In the genomic region with DNA sequence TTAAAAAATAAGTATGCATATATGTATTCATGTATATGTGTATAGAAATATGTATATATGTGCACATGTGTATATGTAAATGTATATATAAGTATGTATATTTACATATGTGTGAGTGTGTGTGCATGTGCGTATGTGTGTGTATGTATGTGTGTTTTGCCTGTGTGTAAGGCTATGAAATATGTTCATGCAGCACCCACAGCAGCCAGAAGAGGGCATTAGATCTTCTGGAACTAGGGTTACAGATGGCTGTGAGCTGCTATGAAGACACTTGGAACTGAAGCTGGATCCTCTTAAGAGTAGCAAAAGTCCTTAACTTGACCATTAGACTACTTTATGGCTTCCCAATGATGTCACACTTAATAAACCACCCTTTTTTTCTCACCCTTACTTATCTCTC, we compare ENCODE assay signal across 13 mouse cellular contexts.
DNase-seq lines count a peak whose midpoint lies in the region; ATAC-seq and TF ChIP-seq lines count a peak whose summit lies in the region.
"Had no signal": no experiment of that assay in that cellular context is flagged by ENCODE, and none has a peak within 500 bp of the region (broad histone marks: within the 10 kb centered on the region; RNA-seq: fewer than 3 reads in every experiment).

No protein-coding gene starts in this region.

- H3K9ac ChIP-seq in hindbrain, postnatal 0 days (replicated peaks; ENCODE audit: low read length) = no peak overlapping the region
- no peak overlapping the region for H3K9ac ChIP-seq in hindbrain, embryonic 13.5 days
- H3K9ac ChIP-seq: forebrain, embryonic 12.5 days; intestine, embryonic 15.5 days had no signal

- intact Hi-C loops in left cerebral cortex, postnatal 4 days (cut with DNase I) = no loop called here

- ATAC-seq in hindbrain, postnatal 0 days = no peak
- ATAC-seq in hindbrain, embryonic 13.5 days (ENCODE audit: low FRiP score) = no peak
- ATAC-seq: intestine, embryonic 15.5 days had no signal

- no peak overlapping the region for H3K4me2 ChIP-seq in hindbrain, postnatal 0 days (ENCODE audit: low read depth, low read length)
- H3K4me2 ChIP-seq in hindbrain, embryonic 13.5 days = no peak overlapping the region
- H3K4me2 ChIP-seq: forebrain, embryonic 12.5 days; intestine, embryonic 15.5 days had no signal

- TF ChIP-seq CTCF in hindbrain, postnatal 0 days (IDR thresholded peaks at IDR 0.05; ENCODE audit: low read depth) = peak; percentile 14; the same call in 1 of the 2 replicates

- no peak overlapping the region for H3K27ac ChIP-seq in hindbrain, postnatal 0 days
- no peak overlapping the region for H3K27ac ChIP-seq in hindbrain, embryonic 13.5 days
- H3K27ac ChIP-seq: forebrain, embryonic 12.5 days; intestine, embryonic 15.5 days had no signal

- no peaks in the 10 kb centered on the region for H3K9me3 ChIP-seq in hindbrain, postnatal 0 days (ENCODE audit: low read length)
- no peaks in the 10 kb centered on the region for H3K9me3 ChIP-seq in hindbrain, embryonic 13.5 days
- H3K9me3 ChIP-seq: forebrain, embryonic 12.5 days; G1E; intestine, embryonic 15.5 days had no signal

- H3K4me3 ChIP-seq in hindbrain, postnatal 0 days (ENCODE audit: low read length) = no peak overlapping the region
- no peak overlapping the region for H3K4me3 ChIP-seq in hindbrain, embryonic 13.5 days
- H3K4me3 ChIP-seq: forebrain, embryonic 12.5 days; intestine, embryonic 15.5 days had no signal

- no peaks in the 10 kb centered on the region for H3K27me3 ChIP-seq in hindbrain, postnatal 0 days (ENCODE audit: insufficient read depth, low read length)
- H3K27me3 ChIP-seq in hindbrain, embryonic 13.5 days = no peaks in the 10 kb centered on the region
- H3K27me3 ChIP-seq: forebrain, embryonic 12.5 days; intestine, embryonic 15.5 days had no signal

- H3K4me1 ChIP-seq in hindbrain, postnatal 0 days (ENCODE audit: insufficient read depth, low read length) = no peaks in the 10 kb centered on the region
- no peaks in the 10 kb centered on the region for H3K4me1 ChIP-seq in hindbrain, embryonic 13.5 days (replicated peaks)
- H3K4me1 ChIP-seq: forebrain, embryonic 12.5 days; intestine, embryonic 15.5 days had no signal

- 95% methylated on average over 1 of the region's 1 CpGs for WGBS in hindbrain, postnatal 0 days
- WGBS in hindbrain, embryonic 13.5 days = 98% methylated on average over 1 of the region's 1 CpGs

- no peaks in the 10 kb centered on the region for H3K36me3 ChIP-seq in hindbrain, postnatal 0 days (ENCODE audit: insufficient read depth, low read length)
- H3K36me3 ChIP-seq in hindbrain, embryonic 13.5 days = no peaks in the 10 kb centered on the region
- H3K36me3 ChIP-seq: forebrain, embryonic 12.5 days; G1E; intestine, embryonic 15.5 days had no signal

- DNase-seq in hindbrain, postnatal 0 days (ENCODE audit: low spot score) = no peak
- DNase-seq in retina, embryonic 14.5 days (ENCODE audit: low spot score) = peak; percentile 6
- no peak for DNase-seq in retina, postnatal 1 day
- DNase-seq in induced T-regulatory cell, adult 2 months (ENCODE audit: low read depth) = peak; percentile 37
- DNase-seq in adrenal gland, postnatal 25 days = no peak
- no peak for DNase-seq in left cerebral cortex, postnatal 4 days
- DNase-seq in kidney, adult 18-20 months = no peak
- DNase-seq: adrenal gland, postnatal 14 days; cerebellum, adult 11-12 months had no signal

Comparison
In these comparisons a context has a peak if more than half of its experiments do, and no peak if none do; other contexts are left out.
1. DNase-seq: peak in retina, embryonic 14.5 days (single experiment) and induced T-regulatory cell, adult 2 months (single experiment); none in hindbrain, postnatal 0 days (single experiment), retina, postnatal 1 day (single experiment), adrenal gland, postnatal 25 days (single experiment), left cerebral cortex, postnatal 4 days (single experiment) and kidney, adult 18-20 months (single experiment).